Mouse (Mus musculus) lung, postnatal 36 days (tissue): ENCODE results near the gene Chrnb2.

Experiments
- DNase-seq: peaks from one replicate; pipeline ENCODE4 v3.0.0; 2022; ENCODE audit warnings: mixed read lengths

The Chrnb2 gene

DNA sequence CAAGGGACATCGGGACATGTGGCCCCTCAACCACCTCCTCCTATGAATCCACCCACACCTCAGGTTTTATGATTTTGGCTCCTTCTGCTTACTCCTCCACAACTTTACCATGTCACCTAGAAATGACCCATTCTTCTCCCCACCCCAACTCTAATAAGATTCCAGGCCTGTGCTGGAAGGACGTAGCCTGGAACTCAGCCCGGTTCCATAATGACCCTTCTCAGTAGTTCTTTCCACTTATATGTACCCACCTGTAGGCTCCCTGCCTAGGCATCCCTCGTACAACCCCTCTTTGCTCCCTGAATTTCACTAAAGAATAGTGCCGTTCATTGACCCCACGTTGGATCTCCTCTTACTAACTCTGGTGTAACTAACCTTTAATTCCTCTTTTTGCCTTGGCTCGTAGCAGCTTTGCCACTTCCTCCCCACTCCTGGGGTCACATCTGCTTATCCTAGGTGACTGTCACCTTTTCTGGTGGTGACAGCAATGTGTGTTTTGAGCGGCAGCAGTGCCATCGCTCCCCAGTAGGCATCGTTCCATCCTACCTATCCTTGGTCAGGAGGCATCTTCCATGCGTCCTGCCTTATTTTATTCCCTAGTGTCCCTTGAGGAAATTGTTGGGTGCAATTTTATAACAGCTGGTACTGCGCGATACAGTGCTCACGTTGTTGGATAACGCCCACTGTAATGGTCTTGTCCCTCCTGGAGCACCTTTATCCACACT lies 10.0 kb upstream of the Chrnb2 start:
- peak; percentile 25 for DNase-seq

DNA sequence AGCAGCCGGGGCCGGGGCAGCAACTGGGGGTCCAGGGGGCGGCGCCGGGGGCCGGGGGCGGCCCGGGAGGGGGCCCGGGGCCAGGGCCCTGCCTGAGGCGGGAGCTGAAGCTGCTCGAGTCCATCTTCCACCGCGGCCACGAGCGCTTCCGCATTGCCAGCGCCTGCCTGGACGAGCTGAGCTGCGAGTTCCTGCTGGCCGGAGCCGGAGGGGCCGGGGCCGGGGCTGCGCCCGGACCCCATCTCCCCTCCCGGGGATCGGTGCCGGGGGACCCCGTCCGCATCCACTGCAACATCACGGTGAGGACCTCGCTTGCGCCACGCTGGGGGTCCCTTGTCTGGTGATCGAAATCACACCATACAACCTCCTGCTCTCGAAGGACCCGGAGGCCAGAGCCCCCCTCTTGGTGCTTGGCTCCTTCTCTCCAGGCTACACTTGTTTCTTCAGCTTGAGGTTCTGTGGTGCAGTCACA lies 9.3 kb upstream of the Chrnb2 start:
- peak; percentile 41 for DNase-seq

DNA sequence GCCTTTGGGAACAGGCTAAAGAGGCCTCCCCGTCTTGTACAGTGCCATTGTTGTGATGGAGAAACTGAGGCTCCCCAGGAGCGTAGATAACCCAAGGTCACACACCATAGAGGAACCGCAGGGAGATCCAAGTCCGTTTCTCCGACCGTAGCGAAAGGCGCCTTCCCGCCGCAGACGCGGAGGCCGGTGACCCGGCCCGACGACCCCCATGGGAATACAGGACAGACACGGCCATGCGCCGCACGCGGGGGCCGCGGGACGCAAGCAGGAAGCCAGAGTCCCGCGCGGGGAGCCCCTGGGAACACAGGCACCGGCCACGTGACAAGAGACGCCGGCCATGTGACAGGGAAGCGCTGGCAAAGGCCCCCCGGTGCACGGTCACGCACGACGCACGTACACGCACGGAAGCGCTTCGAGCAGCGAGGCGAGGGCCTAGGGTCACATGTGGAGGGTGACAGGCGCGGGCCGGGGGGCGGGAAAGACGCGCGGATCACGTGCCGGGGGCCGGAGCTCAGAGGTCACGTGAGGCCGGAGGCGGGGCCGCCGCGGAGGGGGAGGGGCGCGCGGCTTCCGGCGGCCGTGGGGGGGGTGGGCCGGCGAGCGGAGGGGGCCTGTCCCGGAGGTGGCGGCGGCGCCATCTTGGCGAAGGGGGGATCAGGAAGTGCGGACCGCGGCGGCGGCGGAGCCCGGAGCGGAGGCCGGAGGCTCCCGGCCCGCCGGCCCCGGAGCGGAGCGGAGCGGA lies 8.7 kb upstream of the Chrnb2 start, which contains the start of gene Ube2q1:
TSS of gene Ube2q1 (plus strand) at position 649 of the 742 bp plus-strand sequence.
- DNase-seq = peak; percentile 96

DNA sequence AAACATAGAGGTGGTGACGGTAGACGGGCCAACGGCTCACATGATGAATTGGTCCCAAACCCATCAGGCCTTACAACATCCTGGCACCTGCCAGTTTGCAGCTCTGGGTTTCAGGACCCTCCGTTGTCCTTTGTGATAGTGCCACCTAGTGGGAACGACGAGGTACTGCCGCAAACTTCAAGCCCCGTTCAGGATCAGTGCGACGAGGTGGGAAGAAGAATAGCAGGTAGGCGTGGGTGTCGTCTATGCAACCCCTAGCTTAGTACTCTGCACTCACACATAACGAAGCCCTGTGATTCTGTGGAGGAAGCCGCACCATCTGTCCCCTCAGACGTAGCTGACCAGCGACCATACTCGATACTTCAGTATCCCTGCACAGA lies 8.1 kb upstream of the Chrnb2 start:
- peak; percentile 87 for DNase-seq

DNA sequence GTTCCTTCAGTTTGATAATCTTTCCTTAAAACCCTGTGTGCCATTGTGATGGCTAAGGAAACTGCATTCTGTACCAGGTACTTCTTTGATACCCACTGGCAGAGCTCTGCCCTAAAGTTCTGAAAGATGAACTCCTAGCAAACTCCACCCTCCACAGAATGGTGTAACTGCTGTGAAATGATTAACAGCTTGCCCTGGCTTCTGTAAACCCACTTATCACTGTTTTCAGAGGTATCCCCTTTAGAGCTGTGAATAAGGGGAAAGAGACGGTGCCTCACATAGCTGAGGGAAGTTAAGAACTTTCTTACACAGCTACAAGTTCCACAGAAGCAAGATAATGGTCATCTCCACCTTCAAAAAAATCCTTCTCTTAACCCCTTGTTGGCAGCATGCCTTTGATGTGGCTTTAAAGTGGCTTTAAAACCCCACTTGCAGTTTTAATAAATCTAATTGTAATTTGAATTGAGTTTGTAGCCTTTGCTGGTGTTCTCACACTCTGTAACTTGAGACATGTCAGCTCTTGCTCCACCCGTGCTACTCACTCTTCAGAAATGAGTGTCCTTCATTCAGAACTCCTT lies 6.1 kb upstream of the Chrnb2 start:
- no peak for DNase-seq

DNA sequence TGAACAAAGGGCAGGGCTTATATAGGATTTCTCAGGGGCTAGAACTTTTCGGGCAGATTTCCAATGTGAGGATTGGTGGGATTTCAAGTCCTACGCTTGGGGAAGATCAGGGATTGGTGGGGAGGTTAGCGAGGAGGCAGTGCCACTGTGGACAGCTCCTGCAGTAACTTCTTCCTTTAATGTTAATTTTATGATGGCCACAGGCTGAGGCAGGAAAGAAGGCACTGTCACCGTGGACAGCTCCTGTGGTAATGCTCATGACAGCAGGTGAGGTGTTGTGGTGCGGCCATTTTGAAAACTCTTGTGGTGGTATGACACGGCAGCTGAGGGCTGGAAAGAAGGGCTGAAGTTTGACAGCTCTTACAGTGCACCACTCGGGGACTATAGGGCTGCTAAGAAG lies 5.2 kb upstream of the Chrnb2 start:
- no peak for DNase-seq

DNA sequence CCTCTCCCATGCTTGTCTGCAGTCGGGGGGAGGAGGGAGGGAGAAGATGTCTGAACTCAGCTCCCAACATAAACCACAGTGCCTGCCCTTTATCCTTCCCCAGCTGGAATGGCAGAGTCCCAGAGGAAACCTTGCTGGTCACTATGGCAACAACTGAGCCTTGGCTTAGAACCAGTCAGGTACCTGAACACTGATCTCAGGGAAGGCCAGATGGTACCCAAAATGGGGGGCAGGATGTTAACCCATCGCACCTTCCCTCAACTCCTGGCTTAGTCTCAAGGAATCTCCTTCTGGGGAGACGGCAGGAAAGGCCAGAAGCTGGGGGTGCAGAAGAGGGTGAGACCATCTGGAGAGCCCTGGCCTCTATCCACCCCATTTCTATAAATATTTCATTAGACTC lies 4.6 kb downstream of the Chrnb2 start:
- no peak for DNase-seq

DNA sequence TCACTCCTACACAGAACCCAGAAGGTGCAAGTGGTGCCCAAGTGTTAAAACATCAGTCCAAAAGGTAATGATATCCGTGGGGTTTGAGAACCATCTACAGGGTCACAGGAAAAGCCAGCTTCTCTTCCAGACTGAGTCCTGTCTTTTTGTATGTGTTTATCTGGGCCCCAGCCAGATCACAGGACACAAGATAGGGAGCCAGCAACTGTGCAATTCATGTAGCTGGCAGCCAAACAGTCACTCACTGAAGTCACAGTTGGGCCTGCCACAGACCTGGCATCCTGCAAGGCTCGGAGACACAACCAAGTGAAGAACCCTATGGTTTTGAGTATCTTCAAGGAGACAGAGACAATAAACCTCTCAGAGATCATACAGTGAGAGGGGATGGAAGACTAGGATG lies 6.6 kb downstream of the Chrnb2 start:
- DNase-seq = no peak

DNA sequence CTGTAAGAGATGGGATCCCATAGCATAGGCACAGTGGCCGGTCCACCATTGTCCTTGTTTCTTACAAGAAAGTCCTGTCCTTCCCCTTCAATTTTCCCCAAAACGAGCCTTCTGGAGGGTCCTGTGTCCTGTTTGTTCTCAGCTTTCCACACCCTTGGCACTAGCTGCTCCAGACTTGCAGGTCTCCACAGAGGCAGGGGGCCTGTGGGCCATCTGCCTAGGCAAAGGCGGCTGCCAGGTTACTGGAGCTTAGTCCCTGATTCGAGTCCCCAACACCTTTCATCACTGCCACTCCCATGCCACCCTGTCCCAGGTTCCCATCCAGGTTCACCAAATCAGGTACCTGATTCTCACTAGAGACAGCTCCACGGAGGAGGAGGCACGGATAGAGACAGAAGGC lies 9.1 kb downstream of the Chrnb2 start:
- no peak for DNase-seq

DNA sequence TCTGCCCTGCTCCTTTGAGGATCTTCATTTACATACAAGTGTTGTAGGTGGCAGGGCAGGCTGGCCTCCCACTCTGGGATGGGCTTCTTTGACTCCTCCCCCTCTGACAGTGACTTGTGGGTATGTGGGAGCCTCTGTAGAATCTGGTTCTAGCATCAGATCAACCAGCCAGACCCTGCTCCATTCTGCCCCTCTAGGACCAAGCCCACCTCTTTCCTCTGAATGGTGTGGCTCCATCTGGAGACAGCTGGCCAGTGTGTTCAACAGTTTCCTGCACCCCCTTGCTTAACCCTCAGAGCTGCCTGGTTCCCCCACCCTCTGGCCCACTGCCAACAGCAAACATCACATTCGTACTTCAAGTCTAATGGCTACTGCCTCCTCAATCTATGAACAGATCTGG lies 12.1 kb downstream of the Chrnb2 start:
- DNase-seq = no peak

DNA sequence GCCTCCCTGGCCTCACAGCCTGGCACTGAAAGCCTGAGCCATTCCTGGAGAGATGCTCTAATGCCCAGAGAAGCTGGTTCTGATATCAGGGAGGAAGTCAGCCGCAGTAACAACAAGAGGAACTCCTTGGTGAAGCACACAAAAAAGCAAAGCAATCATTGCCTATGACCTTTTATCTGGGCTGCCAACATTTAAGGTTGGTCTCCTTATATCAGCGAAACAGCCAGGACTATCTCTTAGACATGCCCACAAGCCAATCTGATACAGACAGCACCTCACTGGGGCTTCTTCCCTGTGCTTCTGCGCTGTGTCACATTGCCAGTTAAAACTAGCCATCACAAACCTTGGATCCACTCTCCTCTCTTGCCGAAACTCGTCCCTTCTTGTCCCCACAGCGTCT lies 25.9 kb downstream of the Chrnb2 start:
- DNase-seq = no peak

DNA sequence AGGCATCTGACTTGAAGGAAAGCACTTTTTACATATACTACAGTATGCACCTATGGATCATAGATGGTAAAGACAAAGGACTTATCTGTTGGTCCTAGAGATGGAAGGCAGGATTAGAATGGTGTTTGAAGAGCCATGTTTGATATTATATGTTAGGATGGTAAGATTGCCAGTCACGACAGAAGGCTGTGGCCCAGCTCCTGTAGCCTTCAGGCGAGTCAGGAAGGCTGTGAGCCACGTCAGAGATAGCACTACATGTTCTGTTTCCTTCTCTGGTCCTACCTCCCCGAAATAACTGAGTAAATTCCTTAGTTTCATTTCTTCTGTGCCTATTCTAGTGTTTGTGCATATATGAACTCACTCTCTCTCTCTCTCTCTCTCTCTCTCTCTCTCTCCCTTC lies 32.3 kb downstream of the Chrnb2 start:
- no peak for DNase-seq

DNA sequence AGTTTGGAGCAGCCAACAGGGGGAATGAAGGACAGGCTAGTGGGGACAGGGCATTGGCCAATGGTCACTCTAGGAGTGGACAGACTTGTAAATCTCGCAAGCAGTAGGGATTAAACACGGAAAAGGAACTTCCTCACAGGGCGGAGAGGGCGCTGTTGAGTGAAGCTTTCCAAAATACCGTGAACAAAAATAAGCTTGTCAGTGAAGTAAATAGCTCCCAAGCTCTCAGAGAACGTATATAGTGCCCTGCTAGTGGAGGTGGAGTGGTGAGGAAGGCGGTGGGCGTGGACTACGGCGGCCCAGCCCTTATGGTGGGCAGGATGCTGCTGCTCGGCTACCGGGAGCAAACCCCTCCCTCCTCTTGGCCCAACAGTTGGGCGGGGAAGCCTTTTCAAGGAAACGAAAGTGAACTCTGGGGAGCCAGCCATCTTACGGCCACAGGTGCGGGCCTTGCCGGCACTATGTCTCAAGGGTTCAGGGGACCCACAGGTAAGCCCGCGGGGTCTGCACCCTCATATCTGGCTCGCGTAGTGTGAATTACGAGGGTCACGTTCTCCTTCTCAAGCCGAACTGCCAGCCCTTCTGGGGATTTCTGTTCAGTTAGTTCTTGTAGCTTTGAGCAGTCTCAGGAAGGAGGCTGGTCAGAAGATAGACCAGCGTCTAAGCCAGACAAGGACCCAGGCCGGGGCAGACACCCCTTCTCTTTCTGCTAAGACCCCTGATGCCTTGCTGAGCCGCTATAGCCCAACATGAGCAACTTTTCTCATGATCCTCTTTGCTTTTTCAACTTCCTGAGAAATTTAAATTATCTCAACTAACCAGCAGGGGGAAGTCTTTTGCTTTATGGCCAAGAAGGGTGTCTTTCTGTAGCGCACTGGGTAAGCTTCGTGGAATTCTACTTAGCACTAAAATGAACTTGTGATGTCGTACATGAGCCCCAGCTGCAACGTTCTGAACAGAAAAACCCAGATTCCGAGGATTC lies 33.8 kb downstream of the Chrnb2 start:
- DNase-seq = peak; percentile 97

DNA sequence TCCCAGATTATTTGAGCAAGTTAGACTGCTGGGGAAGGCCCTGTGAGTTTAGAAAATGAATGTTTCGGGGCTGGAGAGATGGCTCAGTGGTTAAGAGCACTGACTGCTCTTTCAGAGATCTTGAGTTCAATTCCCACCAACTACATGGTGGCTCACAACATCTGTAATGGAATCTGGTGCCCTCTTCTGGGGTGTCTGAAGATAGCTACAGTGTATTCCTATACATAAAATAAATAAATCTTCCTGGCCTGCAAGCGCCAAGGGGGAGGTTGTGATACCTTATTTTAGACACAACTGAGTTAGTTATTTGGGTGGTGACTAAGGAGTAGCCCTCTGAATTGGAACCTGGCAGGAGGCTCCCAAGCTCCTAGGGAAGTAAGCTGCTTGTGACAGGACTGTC lies 35.6 kb downstream of the Chrnb2 start:
- DNase-seq = no peak

DNA sequence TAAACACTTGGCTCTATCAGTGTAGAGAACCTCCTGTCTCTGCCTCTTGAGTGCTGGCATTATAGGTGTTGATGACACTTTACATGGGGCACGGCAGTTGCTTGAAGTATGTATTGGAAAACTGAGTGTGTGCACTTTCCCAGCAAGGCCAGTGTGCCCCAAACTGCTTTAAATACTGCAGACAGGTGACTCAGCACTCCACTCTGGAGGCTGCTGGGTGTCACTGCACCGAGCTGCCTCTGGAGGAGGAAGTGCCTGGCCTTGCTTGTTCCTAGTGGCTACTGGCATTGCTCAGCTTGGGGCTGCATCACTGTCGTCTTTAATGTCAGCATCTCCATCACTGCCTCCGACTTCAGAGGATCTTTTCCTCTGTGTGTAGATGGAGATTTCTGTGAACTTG lies 37.4 kb downstream of the Chrnb2 start:
- peak; percentile 67 for DNase-seq

DNA sequence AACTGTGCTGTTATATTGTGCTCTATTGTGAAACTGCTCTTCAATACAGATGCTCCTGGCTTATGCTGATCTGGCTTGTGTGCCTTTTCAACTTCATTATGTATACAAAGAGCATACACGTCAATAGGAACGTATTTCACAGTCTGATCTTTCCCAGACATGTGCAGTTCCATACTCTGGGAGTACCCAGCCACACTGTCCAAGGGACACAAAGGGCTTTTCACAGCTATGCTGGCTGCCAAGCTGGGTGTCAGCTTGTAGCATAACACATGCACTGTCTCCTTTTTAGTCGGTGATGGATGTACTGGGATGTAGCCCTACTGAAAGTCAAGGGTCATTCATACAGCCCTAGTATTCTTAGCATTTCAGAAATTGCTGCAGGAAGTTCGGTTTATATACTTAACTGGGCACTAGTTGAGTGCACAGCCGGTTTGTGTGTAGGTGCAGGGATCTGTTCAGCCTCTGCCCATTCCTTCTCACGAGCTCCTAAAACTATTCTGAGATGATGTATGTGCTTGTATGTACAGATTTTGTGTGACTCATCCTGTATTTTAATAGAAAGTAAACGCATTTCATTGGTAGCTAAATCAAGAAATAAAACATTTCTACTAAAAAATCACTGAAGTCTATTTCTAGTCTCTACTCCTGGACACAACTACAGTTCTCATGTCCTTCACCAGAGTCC lies 40.9 kb downstream of the Chrnb2 start:
- no peak for DNase-seq

DNA sequence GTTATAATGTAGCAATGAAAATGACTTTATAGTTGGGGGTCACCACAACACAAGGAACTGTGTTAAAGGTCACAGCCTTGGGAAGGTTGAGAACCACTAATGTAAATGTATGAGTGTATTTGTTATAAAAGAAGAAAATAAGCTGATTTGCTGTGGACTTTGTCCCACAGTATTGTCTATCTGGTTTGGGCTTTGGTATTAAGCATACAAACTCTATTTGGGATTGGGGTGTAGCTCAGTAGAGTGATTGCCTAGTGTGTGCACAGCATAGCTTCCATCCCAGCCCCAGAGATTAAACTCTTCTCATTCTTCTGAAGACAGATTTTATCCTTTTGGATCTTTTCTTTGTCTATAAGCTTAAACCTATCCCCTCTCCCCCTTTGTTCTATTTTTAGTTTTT lies 42.4 kb downstream of the Chrnb2 start:
- no peak for DNase-seq

DNA sequence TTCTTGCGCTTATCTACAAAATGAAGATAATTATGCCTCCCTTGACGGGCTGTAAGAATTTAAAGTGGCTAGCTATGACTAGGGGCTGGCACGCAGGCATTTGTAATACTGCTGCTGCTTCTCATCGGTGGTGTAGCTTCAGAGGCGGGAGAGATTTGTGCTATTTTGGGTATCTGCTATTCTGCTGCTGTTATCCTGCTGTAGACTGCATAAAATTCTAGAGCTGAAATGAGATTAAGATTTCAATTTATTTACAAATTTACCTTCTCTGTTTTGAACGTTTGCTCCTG lies 48.5 kb downstream of the Chrnb2 start:
- DNase-seq = no peak

DNA sequence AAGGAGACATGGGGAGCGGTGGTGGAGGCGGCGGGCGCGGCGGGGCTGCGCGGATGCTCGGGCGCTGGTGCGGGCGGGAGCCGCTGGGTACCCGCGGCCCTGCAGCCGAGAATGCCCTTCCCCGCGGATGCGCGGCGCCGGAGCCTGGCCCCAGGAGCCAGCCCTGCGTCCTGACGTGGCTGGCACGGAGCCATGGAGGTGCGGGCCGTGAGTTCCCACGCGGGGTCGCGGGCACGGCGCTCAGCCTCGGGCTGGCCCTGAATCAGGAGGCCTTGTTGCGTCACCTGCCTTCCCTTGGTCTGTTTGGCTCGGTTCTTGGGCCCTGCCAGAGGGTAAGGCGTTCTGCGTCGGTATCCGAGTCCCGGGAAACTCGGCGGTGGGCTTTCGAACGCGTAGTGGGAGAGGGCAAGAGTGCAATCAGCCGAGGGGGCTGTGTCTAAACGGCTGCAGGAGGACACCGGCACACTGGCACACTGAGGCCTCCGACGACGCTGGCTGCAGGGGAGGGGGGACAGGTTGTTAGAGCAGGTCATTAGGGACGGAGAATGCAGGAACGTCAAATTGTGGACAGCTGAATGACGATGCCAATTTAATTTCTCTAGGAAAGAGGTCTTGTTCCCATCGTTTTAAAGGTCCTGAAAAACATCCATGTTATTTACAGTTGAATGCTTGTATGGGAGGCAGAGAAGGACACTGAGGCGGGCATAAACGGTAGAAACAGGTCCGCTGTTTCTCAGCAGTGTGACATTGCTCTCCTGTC lies 49.0 kb downstream of the Chrnb2 start:
- peak; percentile 21 for DNase-seq

DNA sequence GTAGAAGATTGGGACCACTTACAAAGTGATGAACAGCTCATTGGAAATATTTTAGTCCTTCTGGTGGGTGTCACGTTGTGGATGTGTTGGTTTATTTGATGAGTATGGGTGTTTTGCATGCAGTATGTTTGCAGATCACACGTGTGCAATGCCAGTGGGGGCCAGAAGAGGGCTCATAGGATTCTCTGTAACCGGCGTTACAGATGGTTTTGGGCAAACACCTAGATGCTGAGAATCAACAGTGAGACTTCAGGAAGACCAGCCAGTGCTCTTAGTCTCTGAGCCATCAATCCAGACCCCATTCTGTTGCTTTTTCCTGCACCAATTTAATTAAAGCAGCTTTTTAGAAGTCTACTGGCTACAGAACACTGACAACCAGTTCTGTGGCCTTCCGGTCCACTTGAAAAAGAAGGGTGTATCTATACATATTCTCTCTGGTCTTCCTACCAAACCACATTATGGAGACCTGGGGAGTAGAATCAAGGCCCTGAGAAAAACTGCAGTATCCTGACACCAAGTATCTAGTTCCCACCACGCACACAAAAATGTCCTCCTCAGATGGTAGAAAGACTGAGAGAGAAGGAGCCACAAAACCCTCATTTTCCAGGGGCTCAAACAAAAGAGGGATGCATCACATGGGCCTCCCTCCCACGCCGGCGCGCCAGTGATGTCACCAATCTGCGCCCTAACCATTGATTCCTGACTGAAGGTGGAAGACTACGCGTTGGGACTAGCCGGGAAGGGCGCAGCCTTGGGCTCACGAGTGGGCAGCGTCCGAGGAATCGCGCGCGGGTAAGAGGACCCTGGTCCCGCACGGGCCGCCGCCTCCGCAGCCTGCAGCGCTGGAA lies 49.8 kb downstream of the Chrnb2 start, which contains the start of gene Adar:
TSS of gene Adar (plus strand) at position 664 of the 848 bp plus-strand sequence.
- peak; percentile 84 for DNase-seq

DNA sequence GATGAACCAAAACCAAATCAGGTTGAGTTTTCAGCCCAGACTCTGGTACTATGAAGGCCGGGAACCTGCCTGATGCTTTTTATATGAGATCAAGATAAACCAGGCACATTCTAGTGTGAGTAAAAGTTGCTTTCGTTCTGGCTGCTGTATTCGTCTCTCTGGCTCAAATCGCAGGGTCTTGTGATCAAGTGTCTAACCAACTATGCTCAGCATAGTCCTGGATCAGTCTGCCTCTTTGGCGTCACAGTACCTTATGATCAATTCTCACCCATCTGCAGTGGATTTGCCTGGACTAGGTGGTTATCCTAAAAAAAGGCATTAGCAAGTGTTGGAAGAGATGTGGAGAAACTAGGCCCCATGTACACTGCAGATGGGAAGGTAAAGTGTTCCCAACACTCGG lies 60.4 kb downstream of the Chrnb2 start:
- DNase-seq = no peak
